Mouse (Mus musculus) heart, embryonic 11.5 days (tissue): ENCODE measurements around the gene Map1a. TPM values are rescaled to one million over a fixed set of nuclear protein-coding genes. Genes with fewer than 3 reads are reported as not detected.

ENCODE experiments used
- ATAC-seq: fragments of 200-750 bp; cut with Nextera tagmentation; replicated peaks from 2 replicates; pipeline ENCODE4 v1.8.0; 2017; ENCODE audit warnings: moderate library complexity; ENCODE audit not compliant: insufficient number of reproducible peaks, low FRiP score, low TSS enrichment
- H3K27ac ChIP-seq: fragments of 300-500 bp; sonication (generic); 2 replicates; pipeline ENCODE4 v1.5.1; 2014; ENCODE audit warnings: mild to moderate bottlenecking, low read depth, low read length
- H3K27me3 ChIP-seq: fragments of 300-500 bp; sonication (generic); 2 replicates; pipeline ENCODE4 v1.6.1; 2014; ENCODE audit warnings: mild to moderate bottlenecking, low read length, mixed read lengths; ENCODE audit not compliant: control insufficient read depth, insufficient read depth
- H3K36me3 ChIP-seq: fragments of 300-500 bp; sonication (generic); 2 replicates; pipeline ENCODE4 v1.6.1; 2014; ENCODE audit warnings: mild to moderate bottlenecking, low read length, moderate library complexity, mixed read lengths; ENCODE audit not compliant: control insufficient read depth, insufficient read depth
- H3K4me1 ChIP-seq: fragments of 300-500 bp; sonication (generic); 2 replicates; pipeline ENCODE4 v1.6.1; 2014; ENCODE audit warnings: low read length; ENCODE audit not compliant: control insufficient read depth, insufficient read depth
- H3K4me2 ChIP-seq: fragments of 300-500 bp; sonication (generic); 2 replicates; pipeline ENCODE4 v1.6.1; 2014; ENCODE audit warnings: mild to moderate bottlenecking, moderate library complexity
- H3K4me3 ChIP-seq: fragments of 300-500 bp; sonication (generic); 2 replicates; pipeline ENCODE4 v1.5.1; 2014; ENCODE audit warnings: low read depth, low read length
- H3K9ac ChIP-seq: fragments of 300-500 bp; sonication (generic); 2 replicates; pipeline ENCODE4 v1.6.1; 2014; ENCODE audit warnings: mild to moderate bottlenecking, low read depth, low read length, moderate library complexity
- H3K9me3 ChIP-seq: fragments of 300-500 bp; sonication (generic); replicated peaks from 2 replicates; pipeline ENCODE4 v1.6.1; 2016; ENCODE audit warnings: low read length; ENCODE audit not compliant: control insufficient read depth
- WGBS: fragments of 180-500 bp; shearing (Covaris S2); extraction: QIAGEN DNeasy Blood & Tissue Kit; methylation state at CpG from one replicate; pipeline ENCODE4 v1.1.7; 2014; ENCODE audit not compliant: insufficient replicate concordance; 5-methylcytosine and 5-hydroxymethylcytosine counted together
- polyA plus RNA-seq: library from polyadenylated mRNA; unstranded; fragments of >200 nt; fragmentation: Nextera tagmentation; extraction: Ambion mirVana; gene quantifications from 2 replicates; pipeline ENCODE4 v1.2.1, GENCODE M21; 2014

Map1a gene
- polyA plus RNA-seq, 1 experiment from 2014 or later = 6.6 TPM

DNA sequence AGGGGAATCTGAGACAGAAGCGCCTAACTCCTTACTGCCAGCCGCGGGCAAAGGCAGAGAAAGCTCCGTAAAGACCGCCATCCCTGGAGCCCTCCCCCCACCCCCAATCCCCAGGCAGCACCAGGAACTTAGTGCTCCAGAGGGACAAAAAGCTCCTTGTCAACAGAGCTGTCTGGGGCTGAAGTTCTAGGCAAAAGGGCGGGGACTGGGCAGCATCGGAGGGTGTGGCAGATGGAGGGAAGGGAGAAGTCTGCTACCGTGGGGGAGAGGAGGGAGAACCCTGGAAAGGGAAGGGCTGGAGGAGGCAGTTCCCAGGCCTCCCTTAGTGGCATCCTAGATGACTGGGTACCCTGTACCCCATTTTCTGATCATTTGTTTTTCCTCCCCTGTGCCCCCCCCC is 8.7 kb downstream of the Map1a start:
- no peak overlapping the region for H3K4me3 ChIP-seq
- H3K4me1 ChIP-seq = peaks cover 37% of the 10 kb centered on the region
- peak overlapping the region; percentile 44 for H3K4me2 ChIP-seq
- 6% methylated on average over 8 of the region's 8 CpGs for WGBS
- H3K27me3 ChIP-seq = peaks cover 34% of the 10 kb centered on the region
- ATAC-seq = no peak
- no peak overlapping the region for H3K27ac ChIP-seq
- no peaks in the 10 kb centered on the region for H3K9me3 ChIP-seq
- H3K36me3 ChIP-seq = no peaks in the 10 kb centered on the region; the same call in 1 of the 2 replicates
- H3K9ac ChIP-seq = no peak overlapping the region

GRCm38 (mm10) chr2:121299471-121299870 is 10.1 kb downstream of the Map1a start:
- no peak overlapping the region for H3K4me3 ChIP-seq
- no peak overlapping the region for H3K9ac ChIP-seq
- no peak for ATAC-seq
- no peaks in the 10 kb centered on the region; the same call in 1 of the 2 replicates for H3K36me3 ChIP-seq
- no peaks in the 10 kb centered on the region for H3K9me3 ChIP-seq
- no peak overlapping the region for H3K27ac ChIP-seq
- H3K4me1 ChIP-seq = peaks cover 28% of the 10 kb centered on the region
- 73% methylated on average over 17 of the region's 17 CpGs for WGBS
- H3K4me2 ChIP-seq = no peak overlapping the region
- H3K27me3 ChIP-seq = peaks cover 34% of the 10 kb centered on the region

GRCm38 (mm10) chr2:121300036-121300435 is 10.6 kb downstream of the Map1a start:
- Histone ChIP-seq H3K4me1 (peaks cover 23% of the 10 kb centered on the region), H3K27me3 (peaks cover 36% of the 10 kb centered on the region), H3K4me3 (no peak overlapping the region), H3K27ac (no peak overlapping the region), H3K36me3 (no peaks in the 10 kb centered on the region; the same call in 1 of the 2 replicates), H3K9ac (no peak overlapping the region), H3K4me2 (no peak overlapping the region), H3K9me3 (no peaks in the 10 kb centered on the region)
- no peak for ATAC-seq
- WGBS = 72% methylated on average over 10 of the region's 10 CpGs

GRCm38 (mm10) chr2:121308997-121309416 is 19.6 kb downstream of the Map1a start:
- Histone ChIP-seq H3K27ac (0 out of 2 replicates have a peak overlapping the region, but pooled peaks have one; percentile 35), H3K9me3 (no peaks in the 10 kb centered on the region), H3K36me3 (no peaks in the 10 kb centered on the region), H3K4me3 (no peak overlapping the region), H3K4me1 (no peaks in the 10 kb centered on the region), H3K27me3 (peaks cover 6% of the 10 kb centered on the region), H3K4me2 (peak overlapping the region; percentile 20), H3K9ac (no peak overlapping the region)
- no peak for ATAC-seq
- 11% methylated on average over 5 of the region's 5 CpGs for WGBS

DNA sequence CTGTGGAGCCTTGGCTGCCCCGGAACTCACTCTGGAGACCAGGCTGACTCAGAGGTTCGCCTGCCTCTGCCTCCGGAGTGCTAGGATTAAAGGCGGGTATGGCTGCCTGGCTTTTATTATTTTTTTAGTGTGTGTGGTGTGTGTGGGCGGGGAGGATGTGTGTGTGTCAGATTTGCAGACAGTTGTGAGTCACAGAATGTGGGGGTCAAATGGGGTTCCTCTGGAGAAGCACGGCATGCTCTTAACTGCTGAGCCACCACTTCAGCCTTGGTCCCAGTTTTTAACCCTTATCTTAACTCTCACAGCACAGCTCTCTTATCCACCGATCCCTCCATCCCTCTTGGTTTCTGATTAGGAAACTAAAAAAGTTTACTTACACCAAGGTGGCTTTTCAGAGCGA is 26.9 kb downstream of the Map1a start:
- no peak overlapping the region for H3K27ac ChIP-seq
- no peak overlapping the region for H3K4me3 ChIP-seq
- no peaks in the 10 kb centered on the region for H3K36me3 ChIP-seq
- ATAC-seq = no peak
- no peaks in the 10 kb centered on the region for H3K9me3 ChIP-seq
- 53% methylated on average over 8 of the region's 8 CpGs for WGBS
- no peaks in the 10 kb centered on the region for H3K4me1 ChIP-seq
- H3K4me2 ChIP-seq = no peak overlapping the region
- H3K9ac ChIP-seq = no peak overlapping the region
- no peaks in the 10 kb centered on the region for H3K27me3 ChIP-seq

GRCm38 (mm10) chr2:121323041-121323440 is 33.6 kb downstream of the Map1a start:
- H3K27ac ChIP-seq = no peak overlapping the region
- H3K4me3 ChIP-seq = no peak overlapping the region
- no peak for ATAC-seq
- no peaks in the 10 kb centered on the region for H3K9me3 ChIP-seq
- WGBS = 87% methylated on average over 10 of the region's 10 CpGs
- H3K36me3 ChIP-seq = no peaks in the 10 kb centered on the region
- no peaks in the 10 kb centered on the region for H3K4me1 ChIP-seq
- no peak overlapping the region for H3K4me2 ChIP-seq
- H3K9ac ChIP-seq = no peak overlapping the region
- H3K27me3 ChIP-seq = no peaks in the 10 kb centered on the region

DNA sequence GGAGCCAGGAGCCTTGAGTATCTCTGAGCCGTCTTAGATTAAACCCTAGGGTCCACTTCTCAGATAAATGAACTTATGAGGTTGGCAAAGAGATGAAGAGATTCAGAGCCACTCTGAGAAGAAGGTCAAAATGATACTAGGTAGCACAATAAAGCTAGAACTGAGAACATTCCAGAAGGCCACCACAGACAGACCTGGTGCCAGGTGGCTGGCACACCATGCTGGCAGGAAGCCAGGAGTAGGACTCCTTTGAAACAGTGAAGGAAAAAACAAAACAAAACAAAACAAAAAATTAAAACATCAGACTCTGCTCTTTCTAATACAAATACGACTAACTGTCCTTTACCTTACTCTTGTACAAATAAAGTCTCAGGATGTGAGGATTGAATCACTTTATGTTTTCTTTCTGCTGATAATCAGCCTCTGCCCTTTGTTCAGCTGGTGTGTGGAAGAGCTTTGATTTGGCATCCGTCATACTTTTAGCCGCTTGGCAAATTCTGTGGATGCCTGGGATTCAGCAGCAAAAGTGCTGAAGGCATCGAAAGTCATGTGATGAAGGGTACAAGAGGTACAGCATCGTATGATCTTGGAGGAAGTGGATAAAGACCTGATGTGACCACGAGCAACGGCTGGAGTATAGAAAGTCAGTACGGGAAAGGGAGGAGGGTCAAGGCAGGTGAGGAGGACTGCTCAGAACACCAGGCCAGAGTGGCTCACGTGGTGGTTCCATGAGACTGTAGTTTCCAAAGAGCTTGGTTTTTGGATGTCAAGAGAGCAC is 34.5 kb downstream of the Map1a start:
- Histone ChIP-seq H3K9me3 (no peaks in the 10 kb centered on the region), H3K36me3 (no peaks in the 10 kb centered on the region), H3K4me1 (no peaks in the 10 kb centered on the region), H3K27ac (no peak overlapping the region), H3K9ac (no peak overlapping the region), H3K27me3 (no peaks in the 10 kb centered on the region), H3K4me3 (no peak overlapping the region), H3K4me2 (no peak overlapping the region)
- no peak for ATAC-seq
- WGBS = 73% methylated on average over 10 of the region's 10 CpGs

- Histone ChIP-seq H3K27ac (no peak overlapping the region), H3K36me3 (no peaks in the 10 kb centered on the region), H3K4me3 (no peak overlapping the region), H3K9ac (no peak overlapping the region), H3K4me1 (no peaks in the 10 kb centered on the region), H3K4me2 (no peak overlapping the region), H3K27me3 (no peaks in the 10 kb centered on the region), H3K9me3 (no peaks in the 10 kb centered on the region)
- ATAC-seq = no peak
- 85% methylated on average over 2 of the region's 2 CpGs for WGBS
Measured at GRCm38 (mm10) chr2:121329492-121329891, 40.1 kb downstream of the Map1a start.

GRCm38 (mm10) chr2:121339057-121339456 is 49.7 kb downstream of the Map1a start:
- Histone ChIP-seq H3K36me3 (0 out of 2 replicates have a peak, but pooled peaks cover 2% of the 10 kb centered on the region), H3K4me1 (no peaks in the 10 kb centered on the region), H3K4me2 (no peak overlapping the region), H3K27ac (no peak overlapping the region), H3K4me3 (no peak overlapping the region), H3K9ac (no peak overlapping the region), H3K9me3 (no peaks in the 10 kb centered on the region), H3K27me3 (no peaks in the 10 kb centered on the region)
- ATAC-seq = no peak
